Mouse (Mus musculus): ENCODE measurements around the gene Acbd7. TPM values are rescaled to one million over a fixed set of nuclear protein-coding genes. Genes with fewer than 3 reads are reported as not detected.

Acbd7 gene
- not detected in 2 replicates for polyA plus RNA-seq (2012; rRNA removed)

GRCm38 (mm10) chr2:3335611-3336301 lies at the start of gene Acbd7:
Gene Acbd7, plus strand, starts transcription at chr2:3336168.

GRCm38 (mm10) chr2:3332484-3333242 lies 3.3 kb upstream of the Acbd7 start, which contains the start of gene Rpp38:
Gene Rpp38, minus strand, starts transcription at chr2:3332643.

Other genes starting within 250 kb of the Acbd7 start
- gene Fam171a1, start 221.9 kb upstream of the Acbd7 start, polyA plus RNA-seq (2012; rRNA removed): 13.9 and 14.2 TPM in 2 replicates
- gene Nmt2, start 52.0 kb upstream of the Acbd7 start, polyA plus RNA-seq (2012; rRNA removed): 3.0 and 3.9 TPM in 2 replicates
- 1.7 and 2.5 TPM in 2 replicates for gene Rpp38, start 3.5 kb upstream of the Acbd7 start, polyA plus RNA-seq (2012; rRNA removed)
- gene Olah, start 61.0 kb downstream of the Acbd7 start, polyA plus RNA-seq (2012; rRNA removed): not detected in 2 replicates
- gene Meig1, start 86.5 kb downstream of the Acbd7 start, polyA plus RNA-seq (2012; rRNA removed): not detected in 2 replicates
- gene Dclre1c, start 88.0 kb downstream of the Acbd7 start, polyA plus RNA-seq (2012; rRNA removed): 2.3 and 2.5 TPM in 2 replicates
- 1.5 and 2.6 TPM in 2 replicates for gene Suv39h2, start 138.9 kb downstream of the Acbd7 start, polyA plus RNA-seq (2012; rRNA removed)
- 0.83 and 1.2 TPM in 2 replicates for gene Gm45902, start 176.6 kb downstream of the Acbd7 start, polyA plus RNA-seq (2012; rRNA removed)
- gene Hspa14, start 176.6 kb downstream of the Acbd7 start, polyA plus RNA-seq (2012; rRNA removed): 15.9 and 17.4 TPM in 2 replicates
- 0.27 and 0.34 TPM in 2 replicates for gene Cdnf, start 176.9 kb downstream of the Acbd7 start, polyA plus RNA-seq (2012; rRNA removed)
- gene Fam107b, start 234.3 kb downstream of the Acbd7 start, polyA plus RNA-seq (2012; rRNA removed): 13.1 and 15.1 TPM in 2 replicates

All from colon, adult 2 months (tissue).